Mouse (Mus musculus) ES-E14 (cell line): ENCODE results near the gene Spsb4. TPM values are rescaled to one million over a fixed set of nuclear protein-coding genes. Genes with fewer than 3 reads are reported as not detected.

ENCODE experiments used
- DNase-seq: peaks from one replicate; pipeline ENCODE4 v3.0.0-alpha.2; 2013; ENCODE audit warnings: low read depth, low spot score
- H3K27ac ChIP-seq: 2 replicates; pipeline ENCODE4 v1.5.1; 2012; ENCODE audit warnings: low read depth, mild to moderate bottlenecking, low read length, moderate library complexity, mixed read lengths; ENCODE audit not compliant: poor library complexity, insufficient read depth, severe bottlenecking
- H3K36me3 ChIP-seq: 2 replicates; pipeline ENCODE4 v1.6.1; 2012; ENCODE audit warnings: mild to moderate bottlenecking, low read length, moderate library complexity, mixed read lengths; ENCODE audit not compliant: control insufficient read depth, poor library complexity, insufficient read depth, severe bottlenecking
- H3K4me1 ChIP-seq, 2 experiments: fragments of 150-350 bp in 1 of 2; sonication (generic) in 1 of 2; 2 replicates each; pipeline ENCODE4 v1.6.1; 2012; ENCODE audit warnings: low read length in 2 of 2, mild to moderate bottlenecking in 1 of 2, mixed read lengths in 1 of 2; ENCODE audit not compliant: control insufficient read depth in 2 of 2, insufficient read depth in 2 of 2, poor library complexity in 1 of 2
- H3K4me3 ChIP-seq, 2 experiments: fragments of 150-350 bp in 1 of 2; sonication (generic) in 1 of 2; 2 replicates each; pipeline ENCODE4 v1.5.1; 2012; ENCODE audit warnings: low read length in 2 of 2, low read depth in 1 of 2, mild to moderate bottlenecking in 1 of 2, mixed read lengths in 1 of 2; ENCODE audit not compliant: insufficient read depth in 1 of 2, poor library complexity in 1 of 2, severe bottlenecking in 1 of 2
- H3K9ac ChIP-seq: 2 replicates; pipeline ENCODE4 v1.6.1; 2012; ENCODE audit warnings: low read depth, mild to moderate bottlenecking, low read length, mixed read lengths; ENCODE audit not compliant: poor library complexity, insufficient read depth, severe bottlenecking
- H3K9me3 ChIP-seq: fragments of 150-350 bp; sonication (generic); 2 replicates; pipeline ENCODE4 v1.6.1; 2012; ENCODE audit warnings: low read depth, mild to moderate bottlenecking, low read length; ENCODE audit not compliant: control insufficient read depth, insufficient read depth
- CHD2 ChIP-seq: IDR thresholded peaks from 2 replicates; pipeline ENCODE4 v1.6.1; 2014; ENCODE audit warnings: mild to moderate bottlenecking, low read depth, low read length, inconsistent platforms
- HCFC1 ChIP-seq: IDR thresholded peaks from 2 replicates; pipeline ENCODE4 v1.6.1; 2012; ENCODE audit warnings: low read length, inconsistent platforms, borderline replicate concordance; ENCODE audit not compliant: insufficient read depth
- MAFK ChIP-seq: IDR thresholded peaks from 2 replicates; pipeline ENCODE4 v1.6.1; 2014; ENCODE audit warnings: mild to moderate bottlenecking, low read depth, low read length, inconsistent platforms; ENCODE audit not compliant: insufficient read depth
- ZC3H11A ChIP-seq: IDR thresholded peaks from 2 replicates; pipeline ENCODE4 v1.6.1; 2012; ENCODE audit warnings: low read depth, mild to moderate bottlenecking, inconsistent platforms, low read length, borderline replicate concordance
- ZNF384 ChIP-seq: IDR thresholded peaks from 2 replicates; pipeline ENCODE4 v1.6.1; 2012; ENCODE audit warnings: low read depth, low read length, inconsistent platforms
- in situ Hi-C, 2 experiments: fragments of 600-800 bp; cut with MboI; formaldehyde crosslinking; loops; one replicate each; pipeline ENCODE4 v1.15.1; 2025; ENCODE audit warnings: low sequenced_read_pairs in 2 of 2, inconsistent platforms in 1 of 2; ENCODE audit not compliant: unreplicated experiment in 2 of 2
- total RNA-seq: library from RNA; depleted of rRNA; stranded (reverse); fragments of 300-350 nt; gene quantifications from 2 replicates; pipeline ENCODE4 v1.2.3, GENCODE M21; 2012

The Spsb4 gene
- total RNA-seq, 1 experiment, result 1.6 TPM

GRCm38 (mm10) chr9:97026006-97026405 lies 7.4 kb upstream of the Spsb4 start:
- H3K27ac ChIP-seq, result no peak overlapping the region
- no peak for TF ChIP-seq CHD2
- no peak for TF ChIP-seq ZC3H11A
- TF ChIP-seq HCFC1, result no peak
- TF ChIP-seq MAFK, result no peak
- no peak for TF ChIP-seq ZNF384
- in situ Hi-C loops, result no loop called here

GRCm38 (mm10) chr9:97024451-97024850 lies 5.8 kb upstream of the Spsb4 start:
- no peak overlapping the region for H3K9ac ChIP-seq
- no peaks in the 10 kb centered on the region for H3K36me3 ChIP-seq
- peaks cover 3% of the 10 kb centered on the region in 2 experiments; a peak in 1 of 4 replicates for H3K4me1 ChIP-seq
- H3K27ac ChIP-seq, result no peak overlapping the region
- DNase-seq, result no peak
- TF ChIP-seq ZNF384 (no peak), ZC3H11A (no peak), MAFK (no peak), HCFC1 (no peak), CHD2 (no peak)
- in situ Hi-C loops, result no loop called here
- no peak overlapping the region; a peak in 1 of 4 replicates for H3K4me3 ChIP-seq
- no peaks in the 10 kb centered on the region for H3K9me3 ChIP-seq

More at GRCm38 (mm10) chr9:97026006-97026405, 7.4 kb upstream of the Spsb4 start:
- H3K4me1 ChIP-seq, result peaks cover 0 to 3% of the 10 kb centered on the region in 2 experiments; a peak in 1 of 4 replicates
- no peaks in the 10 kb centered on the region for H3K9me3 ChIP-seq
- no peak for DNase-seq
- no peak overlapping the region for H3K9ac ChIP-seq
- H3K4me3 ChIP-seq, result no peak overlapping the region
- no peaks in the 10 kb centered on the region for H3K36me3 ChIP-seq

GRCm38 (mm10) chr9:97022948-97023347 lies 4.3 kb upstream of the Spsb4 start:
- Histone ChIP-seq H3K4me3 (no peak overlapping the region), H3K9ac (no peak overlapping the region), H3K36me3 (no peaks in the 10 kb centered on the region), H3K9me3 (no peaks in the 10 kb centered on the region), H3K27ac (no peak overlapping the region), H3K4me1 (peaks cover 3% of the 10 kb centered on the region in 2 experiments; a peak in 1 of 4 replicates)
- TF ChIP-seq ZNF384 (no peak), CHD2 (no peak), HCFC1 (no peak), MAFK (no peak), ZC3H11A (no peak)
- no peak for DNase-seq
- in situ Hi-C loops, result no loop called here

- Histone ChIP-seq H3K9ac (no peak overlapping the region), H3K9me3 (no peaks in the 10 kb centered on the region), H3K36me3 (no peaks in the 10 kb centered on the region), H3K4me1 (peaks cover 2 to 3% of the 10 kb centered on the region in 2 experiments; a peak in 2 of 4 replicates), H3K27ac (no peak overlapping the region), H3K4me3 (no peak overlapping the region)
- no peak for DNase-seq
- TF ChIP-seq CHD2 (no peak), HCFC1 (no peak), ZNF384 (no peak), ZC3H11A (no peak), MAFK (no peak)
- in situ Hi-C loops, result no loop called here
Measured at GRCm38 (mm10) chr9:97022371-97022770, 3.7 kb upstream of the Spsb4 start.

- DNase-seq, result no peak
- no peak overlapping the region for H3K9ac ChIP-seq
- in situ Hi-C loops, result no loop called here
Measured at GRCm38 (mm10) chr9:97020152-97020551, 1.5 kb upstream of the Spsb4 start.

More at GRCm38 (mm10) chr9:97020152-97020551, 1.5 kb upstream of the Spsb4 start:
- no peak overlapping the region for H3K4me3 ChIP-seq
- no peak overlapping the region for H3K27ac ChIP-seq
- peaks cover 3% of the 10 kb centered on the region in 2 experiments; a peak in 1 of 4 replicates for H3K4me1 ChIP-seq
- TF ChIP-seq MAFK, result no peak
- TF ChIP-seq ZNF384, result no peak
- no peak for TF ChIP-seq CHD2
- no peak for TF ChIP-seq HCFC1
- TF ChIP-seq ZC3H11A, result no peak
- H3K9me3 ChIP-seq, result no peaks in the 10 kb centered on the region
- H3K36me3 ChIP-seq, result no peaks in the 10 kb centered on the region
